Mouse (Mus musculus) neural tube, embryonic 14.5 days (tissue): Measurements from ENCODE around the gene Snx9. TPM values are rescaled to one million over a fixed set of nuclear protein-coding genes. Genes with fewer than 3 reads are reported as not detected.

Experiments used
- ATAC-seq: fragments of 200-750 bp; cut with Nextera tagmentation; 2 replicates; pipeline ENCODE4 v1.8.0; 2017; ENCODE audit warnings: low read depth, mild to moderate bottlenecking, moderate TSS enrichment, moderate library complexity
- H3K27ac ChIP-seq: fragments of 300-500 bp; sonication (generic); 2 replicates; pipeline ENCODE4 v1.5.1; 2014; ENCODE audit warnings: low read depth, mild to moderate bottlenecking, control low read depth, low read length, moderate library complexity, mixed read lengths
- H3K27me3 ChIP-seq: fragments of 300-500 bp; sonication (generic); 2 replicates; pipeline ENCODE4 v1.6.1; 2014; ENCODE audit warnings: low read length; ENCODE audit not compliant: control insufficient read depth, insufficient read depth
- H3K36me3 ChIP-seq: fragments of 300-500 bp; sonication (generic); 2 replicates; pipeline ENCODE4 v1.6.1; 2014; ENCODE audit warnings: low read length, mixed read lengths; ENCODE audit not compliant: control insufficient read depth, insufficient read depth
- H3K4me1 ChIP-seq: fragments of 300-500 bp; sonication (generic); 2 replicates; pipeline ENCODE4 v1.6.1; 2014; ENCODE audit warnings: low read length; ENCODE audit not compliant: control insufficient read depth, insufficient read depth
- H3K4me2 ChIP-seq: fragments of 300-500 bp; sonication (generic); 2 replicates; pipeline ENCODE4 v1.6.1; 2014; ENCODE audit warnings: mild to moderate bottlenecking, low read depth, low read length, control low read depth
- H3K4me3 ChIP-seq: fragments of 300-500 bp; sonication (generic); 2 replicates; pipeline ENCODE4 v1.5.1; 2014; ENCODE audit warnings: low read depth, low read length, control low read depth, mixed read lengths
- H3K9ac ChIP-seq: fragments of 300-500 bp; sonication (generic); replicated peaks from 2 replicates; pipeline ENCODE4 v1.6.1; 2014; ENCODE audit warnings: low read depth, mild to moderate bottlenecking, control low read depth, low read length, mixed read lengths
- H3K9me3 ChIP-seq: fragments of 300-500 bp; sonication (generic); 2 replicates; pipeline ENCODE4 v1.6.1; 2016; ENCODE audit warnings: low read length; ENCODE audit not compliant: control insufficient read depth
- WGBS: fragments of 180-500 bp; shearing (Covaris S2); extraction: QIAGEN DNeasy Blood & Tissue Kit; methylation state at CpG from one replicate; pipeline ENCODE4 v1.1.7; 2014; 5-methylcytosine and 5-hydroxymethylcytosine counted together
- polyA plus RNA-seq: library from polyadenylated mRNA; unstranded; fragments of >200 nt; fragmentation: Nextera tagmentation; extraction: Ambion mirVana; gene quantifications from 2 replicates; pipeline ENCODE4 v1.2.1, GENCODE M21; 2014

Gene Snx9
- polyA plus RNA-seq: 6.1 and 10.6 TPM in 2 replicates

DNA sequence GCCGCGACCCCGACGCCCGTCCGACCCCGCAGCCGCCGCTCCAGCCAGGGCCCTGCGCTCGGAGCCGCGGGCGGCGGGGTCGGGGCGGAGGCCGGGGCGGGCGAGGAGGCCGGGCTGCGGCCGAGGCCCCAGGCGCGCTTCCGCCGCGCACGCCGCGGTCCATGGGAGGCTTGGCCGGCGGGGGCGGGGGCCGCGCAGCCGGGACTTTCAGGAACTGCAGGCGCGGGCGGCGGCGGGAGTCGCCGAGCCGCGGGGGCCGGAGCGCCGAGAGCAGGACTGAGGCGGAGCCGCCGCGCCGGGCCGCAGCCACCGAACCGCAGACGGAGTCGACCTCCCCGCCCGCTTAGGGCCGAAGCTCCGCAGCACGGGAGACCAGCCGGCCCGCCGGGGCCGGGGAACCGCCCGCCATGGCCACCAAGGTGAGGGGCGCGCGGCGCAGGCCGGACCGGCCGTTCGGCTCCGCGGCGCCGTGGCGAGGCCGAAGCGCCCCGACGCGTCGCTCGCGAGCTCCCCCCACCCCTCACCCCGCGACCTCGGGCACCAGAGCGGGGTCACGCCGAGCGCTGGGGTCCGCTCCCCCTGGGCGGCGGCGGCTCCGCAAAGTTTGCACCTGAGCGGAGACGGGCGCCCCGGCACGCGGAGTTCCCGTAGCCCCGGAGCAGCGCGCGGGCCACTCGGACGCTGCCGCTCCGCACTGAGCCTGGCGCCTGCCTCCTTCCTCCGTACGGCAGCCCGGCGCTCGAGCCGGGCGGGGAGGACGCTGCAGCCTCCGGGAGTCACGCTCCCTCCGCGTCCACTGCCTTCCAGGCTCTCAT lies at the start of gene Snx9:
Snx9 (plus strand) TSS at position 202 of the 815 bp plus-strand sequence.
- Histone ChIP-seq H3K9ac (peak within 1 kb of the TSS; percentile 91), H3K4me3 (peak within 1 kb of the TSS; percentile 74), H3K27ac (peak within 1 kb of the TSS; percentile 90), H3K4me2 (peak within 1 kb of the TSS; percentile 70), H3K4me1 (peaks cover 6% of the 10 kb centered on the region; the same call in 1 of the 2 replicates), H3K9me3 (no peaks in the 10 kb centered on the region), H3K27me3 (no peaks in the 10 kb centered on the region), H3K36me3 (no peaks in the 10 kb centered on the region)
- ATAC-seq: peak; percentile 86
- WGBS: under 1% methylated on average over 80 of the region's 131 CpGs

DNA sequence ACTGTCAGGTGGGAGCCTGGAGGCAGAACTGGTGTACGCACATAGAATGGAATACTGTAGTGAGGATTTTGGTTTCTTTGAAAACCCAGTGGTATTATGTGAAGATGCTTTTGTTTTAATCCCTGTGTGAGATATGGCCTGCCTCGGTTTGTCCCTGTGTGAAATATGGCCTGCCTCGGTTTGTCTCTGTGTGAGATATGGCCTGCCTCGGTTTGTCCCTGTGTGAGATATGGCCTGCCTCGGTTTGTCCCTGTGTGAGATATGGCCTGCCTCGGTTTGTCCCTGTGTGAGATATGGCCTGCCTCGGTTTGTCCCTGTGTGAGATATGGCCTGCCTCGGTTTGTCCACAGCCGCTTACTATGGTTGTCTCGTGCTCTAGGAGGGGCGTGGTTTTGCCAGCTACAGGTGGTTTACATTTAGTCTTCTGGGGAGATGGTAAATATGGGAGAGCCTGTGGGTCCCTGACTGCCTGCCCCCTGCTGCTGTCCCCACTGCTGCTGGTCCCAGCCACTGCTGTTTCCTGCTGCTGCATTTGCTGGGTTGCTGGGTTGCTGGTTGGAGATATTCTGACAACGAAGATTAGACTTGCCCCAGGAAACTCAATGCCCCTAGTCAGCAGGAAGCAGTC lies 48.9 kb upstream of the Snx9 start:
- H3K27ac ChIP-seq: no peak overlapping the region
- no peaks in the 10 kb centered on the region for H3K27me3 ChIP-seq
- H3K4me2 ChIP-seq: no peak overlapping the region
- no peak for ATAC-seq
- no peaks in the 10 kb centered on the region for H3K36me3 ChIP-seq
- no peaks in the 10 kb centered on the region for H3K9me3 ChIP-seq
- no peak overlapping the region for H3K4me3 ChIP-seq
- no peak overlapping the region for H3K9ac ChIP-seq
- no peaks in the 10 kb centered on the region for H3K4me1 ChIP-seq
- WGBS: 92% methylated on average over 11 of the region's 12 CpGs

DNA sequence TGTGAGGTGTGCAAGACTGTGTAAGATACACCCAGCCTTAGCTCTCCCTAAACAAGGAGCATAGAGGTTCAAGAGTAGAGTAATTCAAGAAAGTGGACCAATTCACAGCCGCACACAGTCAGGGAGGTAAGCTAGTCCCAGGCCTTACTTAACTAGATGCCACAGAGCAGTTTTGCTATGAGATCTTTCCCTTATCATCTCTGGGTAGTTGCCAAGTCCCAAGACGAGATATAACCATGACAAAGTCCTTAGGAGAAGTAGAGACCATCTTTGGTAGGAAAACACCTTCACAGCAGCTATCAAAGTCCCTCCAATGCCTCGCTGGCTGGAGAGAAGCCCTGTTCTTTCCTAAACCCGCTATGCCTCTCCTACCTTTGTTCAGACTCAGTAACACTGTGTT lies 47.5 kb upstream of the Snx9 start:
- 82% methylated on average over 4 of the region's 4 CpGs for WGBS
- H3K4me2 ChIP-seq: no peak overlapping the region
- no peak for ATAC-seq

DNA sequence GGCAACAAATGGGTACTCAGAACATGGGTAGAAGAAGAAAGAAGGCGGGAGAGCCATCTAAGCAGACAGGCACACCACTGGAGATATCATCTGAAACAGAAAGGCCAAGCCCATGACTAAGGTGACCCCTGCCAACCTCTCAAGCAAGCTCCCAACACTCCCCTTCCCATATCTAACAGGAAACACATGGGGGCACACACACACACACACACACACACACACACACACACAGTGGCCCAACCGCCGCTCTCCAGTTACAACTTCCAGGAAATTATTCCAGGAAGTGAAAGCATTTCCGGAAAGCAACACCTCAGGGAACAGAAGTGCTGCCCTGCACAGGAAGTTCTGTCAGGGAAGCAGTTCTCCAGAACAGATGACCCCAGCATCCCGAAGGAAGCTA lies 46.9 kb upstream of the Snx9 start:
- WGBS: 81% methylated on average over 5 of the region's 5 CpGs

More for the DNA sequence above, 47.5 kb upstream of the Snx9 start:
- Histone ChIP-seq H3K36me3 (no peaks in the 10 kb centered on the region), H3K27me3 (no peaks in the 10 kb centered on the region), H3K9me3 (no peaks in the 10 kb centered on the region), H3K4me3 (no peak overlapping the region), H3K27ac (no peak overlapping the region), H3K9ac (no peak overlapping the region), H3K4me1 (no peaks in the 10 kb centered on the region)

DNA sequence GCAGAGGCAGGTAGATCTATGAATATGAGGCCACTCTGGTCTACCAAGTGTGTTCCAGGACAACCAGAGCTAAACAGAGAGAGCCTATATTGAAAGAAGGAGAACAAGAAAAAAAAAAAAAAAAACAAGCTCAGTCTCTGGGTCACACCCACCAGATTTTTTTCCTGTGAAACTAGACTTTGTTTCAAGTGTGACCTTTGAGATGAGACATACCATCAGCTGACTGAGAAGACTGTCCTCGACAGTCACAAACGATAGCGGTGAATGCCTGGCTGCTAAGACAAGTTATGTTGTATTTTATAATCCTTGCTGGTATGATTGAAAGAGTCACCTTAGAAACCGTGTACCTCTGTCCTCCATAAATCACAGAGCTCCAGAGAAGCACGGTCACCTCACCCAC lies 45.8 kb upstream of the Snx9 start:
- H3K27ac ChIP-seq: no peak overlapping the region
- H3K4me1 ChIP-seq: no peaks in the 10 kb centered on the region
- H3K36me3 ChIP-seq: no peaks in the 10 kb centered on the region
- H3K9me3 ChIP-seq: no peaks in the 10 kb centered on the region
- ATAC-seq: no peak
- H3K4me2 ChIP-seq: no peak overlapping the region
- WGBS: 73% methylated on average over 5 of the region's 5 CpGs
- H3K4me3 ChIP-seq: no peak overlapping the region
- no peaks in the 10 kb centered on the region for H3K27me3 ChIP-seq
- H3K9ac ChIP-seq: no peak overlapping the region

More for the DNA sequence above, 46.9 kb upstream of the Snx9 start:
- ATAC-seq: no peak
- H3K4me3 ChIP-seq: no peak overlapping the region
- H3K27ac ChIP-seq: no peak overlapping the region
- no peaks in the 10 kb centered on the region for H3K9me3 ChIP-seq
- no peak overlapping the region for H3K9ac ChIP-seq
- no peaks in the 10 kb centered on the region for H3K27me3 ChIP-seq
- no peak overlapping the region for H3K4me2 ChIP-seq
- no peaks in the 10 kb centered on the region for H3K36me3 ChIP-seq
- H3K4me1 ChIP-seq: no peaks in the 10 kb centered on the region

DNA sequence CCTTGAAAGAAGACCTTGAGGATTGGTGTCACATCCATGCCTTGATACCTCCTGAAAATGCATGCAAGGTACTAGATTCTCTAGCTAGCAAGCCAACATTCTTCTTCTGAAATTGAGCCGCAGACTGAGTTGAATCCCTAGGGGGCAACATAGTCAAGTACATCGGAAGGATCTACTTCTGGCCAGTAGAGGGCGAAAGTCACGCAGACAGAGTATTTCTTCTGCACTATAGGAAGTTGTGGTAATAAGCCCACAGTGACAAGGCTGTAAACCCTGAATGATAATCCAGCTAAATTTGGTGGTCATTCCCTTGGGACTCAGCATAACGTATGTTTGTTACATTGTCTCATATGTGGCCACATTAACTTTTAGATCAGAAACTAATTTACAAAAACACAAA lies 45.3 kb upstream of the Snx9 start:
- no peak overlapping the region for H3K4me2 ChIP-seq
- H3K36me3 ChIP-seq: no peaks in the 10 kb centered on the region
- H3K9ac ChIP-seq: no peak overlapping the region
- no peak overlapping the region for H3K27ac ChIP-seq
- peak; percentile 72; the same call in 1 of the 2 replicates for ATAC-seq
- H3K4me3 ChIP-seq: no peak overlapping the region
- under 1% methylated on average over 5 of the region's 5 CpGs for WGBS
- H3K4me1 ChIP-seq: no peaks in the 10 kb centered on the region
- H3K27me3 ChIP-seq: no peaks in the 10 kb centered on the region
- H3K9me3 ChIP-seq: no peaks in the 10 kb centered on the region

DNA sequence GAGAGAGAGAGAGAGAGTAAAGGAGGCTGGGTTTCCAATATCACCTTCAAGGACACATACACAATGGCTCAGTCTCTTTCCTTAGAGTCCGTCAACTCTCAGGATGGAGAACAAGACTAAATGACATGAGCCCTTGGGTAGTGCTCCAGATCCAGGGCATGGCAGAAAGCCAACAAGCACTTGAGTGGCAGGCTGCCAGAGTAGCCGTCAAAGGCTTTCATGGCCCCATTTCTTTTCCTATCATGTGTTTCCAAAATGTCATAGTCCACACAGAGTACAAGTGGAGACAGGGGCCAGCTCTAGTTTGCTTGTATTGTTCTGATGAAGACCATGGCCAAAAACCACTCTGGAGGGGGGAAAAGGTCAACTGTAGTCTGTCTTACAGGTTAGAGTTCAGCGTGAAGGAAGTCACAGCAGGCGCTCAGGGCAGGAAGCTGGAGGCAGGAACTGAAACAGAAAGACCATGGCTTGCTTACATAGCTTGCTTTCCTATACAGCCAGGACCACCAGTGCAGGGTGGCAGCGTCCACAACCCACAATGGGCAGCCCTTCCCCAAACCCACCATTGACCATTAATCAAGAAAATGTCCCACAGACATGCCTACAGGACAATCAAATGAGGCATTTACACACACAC lies 43.9 kb upstream of the Snx9 start:
- H3K4me2 ChIP-seq: no peak overlapping the region
- H3K36me3 ChIP-seq: no peaks in the 10 kb centered on the region
- no peaks in the 10 kb centered on the region for H3K9me3 ChIP-seq
- no peak overlapping the region for H3K9ac ChIP-seq
- ATAC-seq: no peak
- H3K27me3 ChIP-seq: no peaks in the 10 kb centered on the region
- no peaks in the 10 kb centered on the region for H3K4me1 ChIP-seq
- H3K27ac ChIP-seq: no peak overlapping the region
- WGBS: 67% methylated on average over 5 of the region's 5 CpGs
- H3K4me3 ChIP-seq: no peak overlapping the region

DNA sequence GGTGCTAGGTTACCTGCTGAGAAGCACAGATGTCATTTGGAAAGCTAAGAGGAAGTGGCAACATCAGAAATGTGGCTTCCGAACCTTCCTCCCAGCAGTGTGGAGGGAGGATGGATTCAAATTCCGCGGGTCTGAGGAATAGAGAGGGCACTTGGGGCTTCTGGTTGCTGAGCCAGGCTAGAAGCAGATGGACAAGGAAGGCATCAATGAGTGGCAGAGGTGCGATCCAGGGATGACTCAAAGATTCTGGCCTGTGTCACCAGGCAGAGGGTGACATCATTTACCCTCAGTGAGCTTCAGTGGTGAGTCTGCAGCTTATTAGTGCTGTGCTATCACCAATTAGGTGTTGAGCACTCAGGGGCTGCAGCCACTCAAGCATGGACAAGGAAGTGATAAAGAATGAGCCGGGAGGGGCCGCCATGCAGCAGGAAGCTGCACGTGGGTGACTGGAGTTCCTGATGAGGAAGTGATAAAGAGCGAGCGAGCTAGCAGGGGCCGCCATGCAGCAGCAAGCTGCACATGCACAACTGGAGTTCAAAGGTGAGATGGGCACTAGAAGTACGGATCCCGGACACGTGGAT lies 42.8 kb upstream of the Snx9 start:
- Histone ChIP-seq H3K27ac (no peak overlapping the region), H3K4me3 (no peak overlapping the region), H3K9ac (no peak overlapping the region), H3K4me2 (no peak overlapping the region), H3K27me3 (no peaks in the 10 kb centered on the region), H3K36me3 (no peaks in the 10 kb centered on the region), H3K9me3 (no peaks in the 10 kb centered on the region), H3K4me1 (no peaks in the 10 kb centered on the region)
- ATAC-seq: no peak
- 69% methylated on average over 13 of the region's 13 CpGs for WGBS
